Mouse (Mus musculus): ENCODE data around the gene Mrpl17.

GRCm38 (mm10) chr7:105810280-105810876 lies 521 bp downstream of the Mrpl17 start:
- TF ChIP-seq CTCF (IDR thresholded peaks at IDR 0.05; ENCODE audit: control insufficient read depth, insufficient read depth, insufficient replicate concordance, low read depth, low read length) (no peak), POLR2A (IDR thresholded peaks at IDR 0.05; ENCODE audit: control insufficient read depth, low read depth, low read length) (no peak)
